Mouse (Mus musculus) bone marrow, adult 2 months (tissue): ENCODE results near the gene Aoc3.
"Not testable (repeated sequence)": the region's sequence is repeated elsewhere in the genome, so short reads cannot be mapped to it uniquely, and the experiment has no call there.

Experiments used
- CTCF ChIP-seq: fragments of 200-500 bp; IDR thresholded peaks from 2 replicates; pipeline ENCODE4 v1.5.1; 2011; ENCODE audit warnings: low read length, control low read depth; ENCODE audit not compliant: control insufficient read depth, insufficient read depth
- POLR2A ChIP-seq: fragments of 200-500 bp; IDR thresholded peaks from 2 replicates; pipeline ENCODE4 v1.6.1; 2011; ENCODE audit warnings: low read depth, mild to moderate bottlenecking, control low read depth, low read length, borderline replicate concordance; ENCODE audit not compliant: control insufficient read depth

DNA sequence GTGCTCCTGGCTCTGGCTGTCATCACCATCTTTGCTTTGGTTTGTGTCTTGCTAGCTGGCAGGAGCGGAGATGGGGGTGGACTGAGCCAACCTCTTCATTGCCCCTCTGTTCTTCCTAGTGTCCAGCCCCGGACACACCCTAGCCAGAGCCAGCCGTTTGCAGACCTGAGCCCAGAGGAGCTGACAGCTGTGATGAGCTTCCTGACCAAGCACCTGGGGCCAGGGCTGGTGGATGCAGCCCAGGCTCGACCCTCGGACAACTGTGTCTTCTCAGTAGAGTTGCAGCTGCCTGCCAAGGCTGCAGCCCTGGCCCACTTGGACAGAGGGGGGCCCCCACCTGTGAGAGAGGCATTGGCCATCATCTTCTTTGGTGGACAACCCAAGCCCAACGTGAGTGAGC, 556 bp downstream of the Aoc3 start:
- not testable (repeated sequence) for TF ChIP-seq POLR2A, CTCF
